Mouse (Mus musculus) left cerebral cortex, postnatal 36 days (tissue): ENCODE results near the gene Sipa1l3. TPM values are rescaled to one million over a fixed set of nuclear protein-coding genes. Genes with fewer than 3 reads are reported as not detected.

Experiments
- DNase-seq, 2 experiments: peaks; one replicate each; pipeline ENCODE4 v3.0.0; 2021 to 2022; ENCODE audit warnings: low spot score in 2 of 2, mixed read lengths in 1 of 2
- intact Hi-C: fragments of 180-260 bp; cut with DNase I; formaldehyde crosslinking; loops from one replicate; pipeline ENCODE4 v1.15.1; 2025
- total RNA-seq, 2 experiments: library from RNA; stranded (reverse); gene quantifications; 2 replicates each; pipeline ENCODE4 v1.2.3; 2021

Sipa1l3 gene
- total RNA-seq, 2 experiments from 2014 or later = 41.2 to 65.2 TPM

DNA sequence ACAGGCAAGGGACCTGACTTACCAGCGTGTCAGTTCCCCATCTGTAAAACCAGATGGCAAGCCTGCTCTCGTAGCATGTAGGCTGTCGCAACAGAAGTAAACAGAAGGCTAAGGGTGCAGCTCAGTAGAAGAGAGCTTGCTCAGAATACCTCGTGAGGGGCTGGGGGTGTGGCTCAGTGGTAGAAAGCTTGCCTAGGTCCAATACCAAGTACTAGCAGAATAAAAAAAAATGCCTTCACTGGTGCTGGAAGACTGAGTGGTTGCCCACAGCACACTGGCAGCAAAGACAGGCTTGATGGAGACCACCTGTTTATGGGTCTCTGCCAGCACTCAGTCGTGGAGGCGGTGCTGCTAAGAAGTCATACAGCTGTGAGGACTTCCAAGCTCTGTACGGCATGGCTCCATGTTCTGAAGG lies 93.0 kb downstream of the Sipa1l3 start:
- intact Hi-C loops = no loop called here
- DNase-seq = no peak

DNA sequence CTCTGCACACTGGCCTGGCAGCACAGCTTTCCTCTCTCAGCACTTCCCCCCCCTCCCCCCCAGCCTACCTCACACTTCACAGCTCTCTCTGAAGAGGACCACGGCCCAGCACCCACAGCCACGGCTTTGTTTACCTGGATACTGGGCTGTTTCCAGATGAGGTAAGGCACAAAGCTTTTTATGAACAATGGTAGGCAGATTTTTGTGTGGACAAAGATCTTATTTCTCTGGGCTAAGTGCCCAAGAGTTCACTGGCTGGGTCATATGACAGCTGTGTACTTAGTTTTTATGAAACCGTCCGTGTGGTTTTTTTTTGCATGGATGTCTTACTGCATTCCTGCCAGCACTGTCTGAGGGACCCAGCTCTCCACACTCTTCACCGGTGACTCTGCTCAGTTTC lies 93.8 kb downstream of the Sipa1l3 start:
- no peak for DNase-seq
- intact Hi-C loops = no loop called here

DNA sequence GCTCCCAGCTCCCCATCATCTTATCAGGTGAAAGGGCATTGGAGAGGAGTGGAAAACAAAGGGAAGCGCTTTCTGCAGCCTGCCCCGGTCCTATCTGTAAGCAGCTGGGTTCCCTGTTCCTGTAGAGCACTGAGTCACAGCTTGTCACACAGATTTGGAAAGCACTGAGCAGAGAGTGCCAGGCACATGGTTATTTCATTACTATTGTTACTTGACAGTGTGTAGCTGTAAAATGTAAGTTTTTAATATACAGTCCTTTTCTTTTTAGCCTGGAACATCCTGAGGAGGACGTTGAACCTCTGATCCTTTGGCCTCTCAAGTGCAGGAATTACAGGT lies 96.6 kb downstream of the Sipa1l3 start:
- intact Hi-C loops = no loop called here
- no peak for DNase-seq

DNA sequence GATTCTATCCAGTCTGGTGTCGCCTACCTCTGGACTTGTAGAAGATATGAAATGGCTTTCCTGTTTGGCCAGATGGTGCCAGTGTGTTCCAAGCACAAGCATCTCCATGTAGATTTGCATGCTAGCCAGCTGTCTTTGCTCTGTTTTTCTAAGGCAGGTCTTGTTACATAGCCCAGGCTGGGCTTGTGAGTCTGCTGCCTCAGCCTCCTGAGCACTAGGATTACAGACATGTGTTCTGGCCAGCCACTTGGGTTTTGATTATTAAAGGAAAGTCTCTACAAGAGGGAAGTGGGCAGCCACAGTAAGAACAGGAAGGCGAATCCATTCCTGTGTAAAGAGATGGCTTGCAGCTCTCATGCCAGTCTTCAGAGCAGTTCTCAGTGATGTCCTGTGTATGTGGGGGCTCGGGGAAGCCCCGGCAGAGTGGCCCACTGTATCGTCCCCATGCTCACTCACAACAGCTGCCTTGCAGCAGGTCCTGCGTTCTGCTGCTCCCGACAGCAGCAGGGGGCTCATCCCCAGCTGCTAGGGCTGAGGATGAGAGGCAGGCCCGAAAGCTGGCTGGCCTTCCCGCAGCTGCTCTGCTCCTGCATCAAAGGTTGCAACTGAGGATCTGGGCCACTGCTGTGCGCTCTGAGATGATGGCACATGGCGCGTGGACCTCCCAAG lies 97.1 kb downstream of the Sipa1l3 start:
- no peak for DNase-seq
- intact Hi-C loops = no loop called here

DNA sequence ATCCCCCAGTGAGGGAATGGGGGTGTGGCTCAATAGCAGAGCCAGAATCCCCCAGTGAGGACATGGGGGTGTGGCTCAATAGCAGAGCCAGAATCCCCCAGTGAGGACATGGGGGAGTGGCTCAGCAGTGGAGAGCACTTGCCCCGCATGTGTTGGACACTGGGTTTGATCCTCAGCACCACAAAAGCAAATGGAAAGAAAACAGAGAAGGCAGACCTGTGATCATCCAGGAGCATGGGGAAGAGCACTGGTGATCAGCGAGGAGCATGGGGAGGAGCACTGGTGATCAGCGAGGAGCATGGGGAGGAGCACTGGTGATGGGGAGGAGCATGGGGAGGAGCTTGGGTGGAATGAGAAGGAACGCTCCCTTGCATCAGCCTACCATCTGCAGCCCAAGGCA lies 98.6 kb downstream of the Sipa1l3 start:
- no peak for DNase-seq
- intact Hi-C loops = no loop called here

DNA sequence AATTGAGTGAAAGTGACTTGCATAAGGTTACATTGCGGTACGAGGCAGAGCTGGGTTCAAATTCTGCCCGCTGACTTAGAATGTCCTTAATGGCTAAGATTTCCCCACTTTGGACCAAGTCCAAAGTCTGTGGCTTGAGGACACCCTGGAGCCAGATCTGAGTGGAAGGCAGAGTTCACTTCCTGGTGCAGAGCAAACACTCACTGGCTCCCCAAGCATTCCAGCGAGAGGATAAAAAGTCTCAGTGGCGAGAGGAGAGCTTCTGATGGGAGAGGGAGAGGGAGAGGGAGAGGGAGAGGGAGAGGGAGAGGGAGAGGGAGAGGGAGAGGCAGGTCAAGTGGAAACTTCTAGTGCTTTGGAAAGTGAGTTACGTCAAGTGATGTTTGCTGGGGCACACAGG lies 100.2 kb downstream of the Sipa1l3 start:
- intact Hi-C loops = no loop called here

DNA sequence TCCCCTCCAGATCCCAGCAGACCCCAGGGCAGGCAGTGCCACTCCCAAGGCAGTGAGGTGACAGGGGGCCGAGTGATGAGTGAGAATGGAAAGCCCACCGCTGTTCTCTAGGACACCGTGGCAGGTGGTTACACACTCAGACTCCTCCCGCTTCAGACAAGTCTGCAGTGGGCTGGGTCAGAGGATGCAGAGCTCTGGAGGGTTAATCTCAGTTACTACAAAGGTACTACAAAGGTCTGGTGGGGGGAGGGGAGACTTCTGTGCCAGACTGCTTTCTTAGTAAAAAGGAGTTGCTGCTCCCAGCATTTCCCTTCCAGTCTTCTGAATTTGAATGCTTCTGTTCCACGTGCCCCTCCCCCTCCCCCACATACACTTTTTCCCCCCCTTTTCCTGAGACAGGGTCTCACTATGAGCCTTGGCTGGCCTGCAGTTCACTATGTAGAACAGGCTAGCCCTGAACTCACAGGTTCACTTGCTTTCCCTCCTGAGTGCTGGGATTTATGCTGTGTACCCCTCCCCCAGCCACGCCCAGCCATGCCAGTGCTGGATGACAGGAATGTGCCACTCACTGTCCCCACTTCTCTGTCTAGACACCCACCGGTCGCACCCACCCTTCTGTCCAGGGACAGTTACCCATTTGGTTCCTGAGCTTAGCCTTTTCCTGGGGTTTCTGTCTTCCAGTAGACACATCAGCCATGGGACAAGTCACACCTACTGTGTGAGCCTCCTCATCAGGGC lies 100.9 kb downstream of the Sipa1l3 start:
- intact Hi-C loops = no loop called here

More for the DNA sequence above, 100.2 kb downstream of the Sipa1l3 start:
- no peak for DNase-seq

DNA sequence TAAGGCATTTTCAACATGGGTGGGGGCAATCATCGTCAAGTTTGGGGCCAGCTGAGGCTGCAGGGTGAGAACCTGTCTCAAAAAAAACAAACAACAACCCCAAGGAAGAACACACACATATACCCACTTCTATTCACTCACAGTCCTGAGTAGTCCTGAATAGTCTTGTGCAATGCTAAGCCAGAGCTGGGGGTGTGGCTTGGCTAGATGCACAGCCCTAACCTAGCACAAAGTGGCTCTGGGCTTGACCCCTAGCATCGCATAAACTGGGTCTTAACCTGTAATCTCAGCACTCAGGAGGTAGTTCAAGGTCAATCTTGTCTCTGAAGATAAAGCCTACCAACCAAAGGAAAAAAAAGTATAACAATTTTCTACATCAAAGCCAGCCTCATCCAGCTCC lies 101.5 kb downstream of the Sipa1l3 start:
- no peak for DNase-seq
- intact Hi-C loops = no loop called here

More for the DNA sequence above, 100.9 kb downstream of the Sipa1l3 start:
- DNase-seq = no peak

DNA sequence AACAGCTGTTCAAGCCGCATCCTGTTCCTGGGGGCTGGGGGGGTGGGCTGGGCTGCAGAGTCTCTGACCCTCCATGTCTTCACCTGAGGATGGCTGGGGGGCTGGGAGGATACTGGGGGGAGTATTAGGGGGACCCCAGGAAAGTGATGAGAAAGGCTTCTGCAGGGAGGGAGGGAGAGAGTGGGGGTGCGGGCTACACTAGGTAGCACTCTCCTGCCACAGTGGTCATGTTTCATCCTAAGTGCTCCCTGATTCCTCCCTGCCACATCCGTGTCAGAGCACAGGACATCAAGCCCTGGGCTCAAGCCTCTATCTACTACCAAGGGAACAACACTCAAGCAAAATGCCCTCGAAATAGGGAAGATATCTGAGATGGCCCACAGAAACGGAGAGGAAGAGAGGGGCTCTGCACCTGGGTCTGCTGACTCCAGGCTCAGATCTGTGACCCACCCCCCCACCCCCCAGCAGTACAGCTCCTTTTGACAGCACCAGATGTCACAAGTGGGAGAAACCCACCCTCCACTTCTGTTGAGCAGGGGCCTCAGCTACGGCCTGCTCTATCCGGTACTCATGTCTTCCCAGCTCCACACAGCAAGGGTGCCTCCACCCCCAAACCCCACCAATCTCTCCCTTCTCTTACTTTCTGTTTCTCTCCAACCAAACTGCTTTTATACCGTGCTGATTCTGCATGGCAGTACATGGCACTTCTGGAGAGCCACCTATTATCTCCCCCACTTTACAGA lies 106.4 kb downstream of the Sipa1l3 start:
- intact Hi-C loops = no loop called here
- no peak for DNase-seq

DNA sequence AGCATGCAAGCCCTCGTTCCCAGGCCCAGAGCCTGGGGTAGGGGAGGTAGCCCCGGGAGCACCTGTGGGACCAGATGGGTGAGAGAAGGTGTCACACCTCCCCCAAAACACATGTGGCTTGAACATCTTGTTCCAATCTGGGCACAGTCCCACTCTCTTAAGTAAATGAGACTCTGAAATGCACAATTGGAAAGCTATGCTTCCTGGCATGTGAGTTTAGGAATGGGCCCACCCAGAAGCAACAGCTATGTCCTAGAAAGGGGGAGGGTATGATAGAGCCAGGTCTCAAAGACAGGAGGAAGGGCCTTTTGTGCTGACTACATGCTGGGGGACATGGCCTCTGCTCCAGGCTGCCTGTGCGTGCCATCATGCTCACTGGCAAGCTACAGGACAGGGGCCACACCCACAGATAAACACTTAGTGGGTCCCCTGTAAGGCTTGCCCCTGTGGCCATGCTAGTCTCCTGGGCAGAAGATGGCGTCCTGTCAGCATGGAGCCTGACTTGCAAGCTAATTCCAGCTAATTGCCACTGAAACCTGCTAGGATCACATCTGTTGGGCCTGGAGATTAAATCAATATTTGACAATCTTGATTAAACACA lies 107.1 kb downstream of the Sipa1l3 start:
- peak in 1 of 2 experiments; percentile 24 for DNase-seq
- intact Hi-C loops = no loop called here

DNA sequence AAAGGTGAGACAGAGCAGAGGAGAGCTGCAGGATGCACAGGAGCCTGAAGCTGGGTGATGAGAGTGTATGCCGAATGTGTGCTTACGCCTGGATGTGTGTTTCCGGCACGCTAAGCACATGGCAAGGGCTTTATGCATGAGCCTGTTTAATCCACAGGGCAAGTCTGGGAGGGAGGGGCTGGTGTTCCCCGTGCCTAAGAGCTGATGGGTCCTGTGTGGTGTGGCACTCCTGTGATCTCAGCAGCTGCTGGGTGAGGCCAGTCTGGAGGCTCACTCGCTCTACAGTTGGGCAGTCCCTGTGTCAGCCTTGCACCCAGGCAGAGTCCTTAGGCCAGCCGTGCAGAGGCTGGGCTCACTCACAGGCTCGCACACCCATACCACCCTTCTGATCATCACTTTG lies 108.0 kb downstream of the Sipa1l3 start:
- intact Hi-C loops = no loop called here
- no peak for DNase-seq

DNA sequence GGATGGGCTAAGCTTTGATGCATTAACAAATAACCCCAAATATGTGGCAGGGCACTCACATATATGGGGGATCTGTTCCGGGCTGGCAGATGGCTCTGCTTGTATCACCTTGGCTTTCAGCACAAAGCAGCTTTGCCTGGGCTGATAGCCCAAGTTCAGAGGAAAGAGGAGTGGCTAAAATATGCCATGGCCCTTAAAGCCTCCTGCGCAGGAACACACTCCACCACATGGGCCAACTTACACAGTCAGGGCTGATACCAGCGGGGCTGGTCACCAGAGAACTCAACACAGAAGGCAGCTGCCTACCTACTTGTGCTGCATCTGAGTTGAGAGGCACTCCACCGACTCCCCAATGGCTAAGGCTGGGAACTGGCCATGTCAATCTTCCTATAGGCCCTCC lies 111.6 kb downstream of the Sipa1l3 start:
- no peak for DNase-seq
- intact Hi-C loops = no loop called here

DNA sequence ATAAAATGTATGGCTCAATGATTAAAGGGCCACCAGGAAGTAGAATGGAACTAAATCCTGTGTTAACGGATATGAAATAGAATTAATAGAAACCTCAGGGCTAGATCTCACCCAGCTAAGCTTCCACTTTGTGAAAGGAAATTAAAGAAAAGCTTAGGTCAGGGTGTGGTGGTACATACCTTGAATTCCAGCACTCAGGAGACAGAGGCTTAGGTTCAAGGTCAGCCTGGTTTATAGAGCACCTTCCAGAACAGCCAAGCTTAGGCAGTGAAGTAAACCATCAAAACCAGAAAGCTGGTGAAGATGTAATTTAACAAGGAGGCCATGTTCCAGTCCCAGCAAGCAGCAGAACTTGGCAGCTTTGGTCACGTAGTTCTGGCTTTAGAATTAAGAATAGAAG lies 114.3 kb downstream of the Sipa1l3 start:
- intact Hi-C loops = no loop called here
- no peak for DNase-seq

DNA sequence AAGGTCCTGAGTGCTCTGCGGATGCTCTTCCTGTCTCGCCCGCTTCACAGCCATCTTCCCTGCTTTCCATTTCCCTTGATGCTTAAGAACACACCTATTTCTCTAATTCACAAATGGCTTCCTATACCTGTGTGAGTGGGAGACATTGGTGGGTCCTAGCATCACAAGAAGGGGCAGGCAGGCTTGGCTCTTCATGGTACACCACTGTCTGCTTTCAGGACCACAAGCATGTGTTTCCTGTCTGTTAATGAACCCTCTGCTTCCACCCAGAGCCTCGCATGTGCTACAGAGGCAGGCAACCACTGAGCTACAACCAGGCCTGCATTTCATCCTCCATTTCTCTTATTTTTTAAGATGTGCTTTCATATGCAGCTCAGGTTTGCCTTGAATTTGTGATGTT lies 116.4 kb downstream of the Sipa1l3 start:
- DNase-seq = no peak
- intact Hi-C loops = no loop called here

DNA sequence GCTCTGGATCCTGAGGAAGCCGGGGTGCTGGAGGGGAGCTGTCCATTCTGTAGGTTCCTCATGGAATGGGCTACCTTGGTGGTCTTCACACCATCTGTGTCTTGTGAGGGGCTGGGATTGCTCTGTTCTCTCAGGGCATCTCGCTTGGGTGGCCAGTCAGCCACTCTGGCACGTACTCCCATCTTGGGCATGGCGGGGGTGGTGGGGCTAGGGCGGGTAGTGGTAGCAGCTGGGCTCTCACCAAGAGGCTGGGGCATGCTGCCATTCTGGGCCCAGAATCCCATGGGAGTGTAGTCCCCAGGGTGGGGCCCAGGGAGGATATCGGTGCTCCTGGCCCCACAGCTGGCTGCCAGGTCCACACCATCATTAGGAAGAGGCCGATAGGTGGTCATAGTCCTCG lies 118.0 kb downstream of the Sipa1l3 start:
- intact Hi-C loops = no loop called here

DNA sequence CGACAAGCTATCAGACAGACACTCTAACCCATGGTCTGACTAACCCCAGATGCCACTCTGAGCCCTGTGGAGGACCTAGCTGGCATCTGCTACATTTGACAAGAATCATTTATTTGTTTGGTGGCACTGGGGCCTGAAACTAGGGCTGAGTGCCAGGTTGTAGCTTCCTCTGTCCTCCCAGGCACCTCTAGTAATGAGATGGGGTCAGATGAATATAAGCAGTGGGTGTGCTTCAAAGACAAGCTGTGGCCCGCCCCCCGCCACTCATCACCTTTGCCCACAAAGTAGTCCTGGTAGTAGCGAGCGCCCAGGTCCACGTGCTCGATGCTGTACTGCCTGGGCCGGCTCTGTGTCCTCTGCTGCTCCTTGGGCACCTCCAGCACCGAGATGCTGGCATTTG lies 119.4 kb downstream of the Sipa1l3 start:
- intact Hi-C loops = no loop called here
- no peak for DNase-seq

More for the DNA sequence above, 118.0 kb downstream of the Sipa1l3 start:
- no peak for DNase-seq

DNA sequence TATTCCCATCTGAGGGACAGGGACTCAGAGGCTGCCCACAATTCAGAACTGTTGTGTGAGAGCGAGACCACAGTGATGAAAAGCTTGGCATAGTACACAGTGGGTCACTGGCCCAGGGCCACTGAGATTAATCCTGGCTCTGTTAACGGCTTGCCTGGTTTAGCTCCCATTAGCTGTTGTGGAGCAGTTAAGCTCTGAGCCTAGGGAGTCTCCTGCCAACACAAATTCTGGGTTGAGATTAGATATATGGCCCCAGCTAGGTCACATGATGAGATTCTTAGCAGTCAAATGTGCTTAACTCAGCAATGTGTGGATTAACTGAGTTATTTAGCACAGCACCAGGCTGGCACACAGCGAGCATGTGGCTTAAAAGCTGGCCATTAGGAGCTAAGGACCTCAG lies 121.0 kb downstream of the Sipa1l3 start:
- no peak for DNase-seq

DNA sequence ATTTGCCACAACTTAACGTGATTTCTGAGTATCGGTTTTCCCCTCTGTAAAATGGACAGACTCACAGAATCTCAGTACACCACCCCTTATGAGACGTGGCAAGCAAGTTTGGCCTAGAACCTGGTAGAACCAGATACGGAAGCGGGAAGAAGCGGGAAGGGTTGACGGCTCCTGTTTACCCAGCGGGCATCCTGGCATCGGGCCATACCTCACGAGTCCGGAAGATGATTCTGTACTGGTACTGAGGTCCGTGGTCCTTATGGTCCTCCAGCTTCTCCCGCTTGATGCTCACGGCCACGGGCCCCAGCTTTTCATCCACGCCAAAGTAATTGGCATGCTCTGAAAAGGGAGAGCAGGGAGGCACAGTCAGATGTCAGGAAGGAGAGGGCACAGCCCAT lies 121.5 kb downstream of the Sipa1l3 start:
- DNase-seq = no peak
- intact Hi-C loops = no loop called here

More for the DNA sequence above, 121.0 kb downstream of the Sipa1l3 start:
- intact Hi-C loops = no loop called here

DNA sequence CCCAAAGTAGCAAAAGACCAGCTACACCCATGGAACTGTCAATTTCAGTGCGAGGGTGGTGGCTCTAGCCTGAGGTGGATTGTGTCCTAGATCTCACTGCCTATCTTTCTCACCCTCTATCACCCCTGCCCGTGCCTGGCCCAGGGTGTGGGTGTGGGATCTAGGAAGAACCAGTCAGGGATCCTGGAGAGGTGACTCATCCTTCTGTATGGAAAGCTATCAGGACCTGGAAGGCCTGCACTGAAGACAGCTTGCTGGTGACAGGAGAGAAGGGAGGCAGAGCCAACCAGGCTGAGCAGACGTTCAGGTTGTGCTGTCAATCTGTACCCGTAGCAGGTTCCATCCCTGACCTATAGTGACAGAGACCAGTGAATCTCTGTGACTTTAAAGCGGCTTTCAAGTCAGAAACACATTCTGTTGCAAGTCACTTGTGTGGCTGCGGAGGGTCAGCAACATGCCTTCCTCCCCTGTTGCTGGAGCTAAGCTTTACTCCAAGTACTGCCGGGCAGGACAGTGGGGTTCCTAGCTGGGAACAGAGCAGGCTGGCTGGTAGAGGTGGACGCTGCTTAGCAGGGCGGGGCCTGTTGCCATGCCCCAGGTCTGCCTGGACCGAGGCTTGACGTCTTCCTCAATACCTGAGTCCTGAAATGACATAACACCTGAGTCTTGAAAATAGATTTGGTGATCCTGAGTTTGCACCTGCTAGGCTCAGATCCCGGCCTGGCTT lies 122.1 kb downstream of the Sipa1l3 start:
- intact Hi-C loops = no loop called here
- no peak for DNase-seq

DNA sequence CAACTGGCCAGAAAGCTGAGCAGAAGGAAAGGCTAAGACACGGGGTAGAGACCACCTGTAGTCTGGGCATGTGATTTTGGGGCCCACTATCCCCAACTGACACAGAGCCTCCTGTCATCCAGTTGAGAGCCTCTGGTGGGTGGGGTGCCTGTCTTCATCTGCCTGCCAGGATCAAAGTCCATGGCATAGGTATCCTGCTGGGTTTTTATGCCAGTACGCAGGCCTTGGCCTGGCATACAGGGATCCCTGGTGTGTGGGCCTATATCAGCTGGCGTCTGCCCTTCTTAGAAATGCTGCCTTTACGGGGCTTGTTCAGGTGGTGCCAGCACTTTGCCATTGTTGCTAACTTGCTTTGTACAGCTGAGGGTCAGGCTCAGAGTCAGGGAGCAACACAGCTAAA lies 123.3 kb downstream of the Sipa1l3 start:
- DNase-seq = no peak
- intact Hi-C loops = no loop called here
